Mouse (Mus musculus) fat pad, adult 2 months (tissue): Measurements from ENCODE around the gene Hunk.

ENCODE experiments used
- DNase-seq: peaks from one replicate; pipeline ENCODE4 v3.0.0-alpha.2; 2011; ENCODE audit warnings: low read depth, low spot score; ENCODE audit errors: extremely low read depth

Hunk gene

GRCm38 (mm10) chr16:90389103-90389750 lies 3.4 kb downstream of the Hunk start:
- no peak for DNase-seq

DNA sequence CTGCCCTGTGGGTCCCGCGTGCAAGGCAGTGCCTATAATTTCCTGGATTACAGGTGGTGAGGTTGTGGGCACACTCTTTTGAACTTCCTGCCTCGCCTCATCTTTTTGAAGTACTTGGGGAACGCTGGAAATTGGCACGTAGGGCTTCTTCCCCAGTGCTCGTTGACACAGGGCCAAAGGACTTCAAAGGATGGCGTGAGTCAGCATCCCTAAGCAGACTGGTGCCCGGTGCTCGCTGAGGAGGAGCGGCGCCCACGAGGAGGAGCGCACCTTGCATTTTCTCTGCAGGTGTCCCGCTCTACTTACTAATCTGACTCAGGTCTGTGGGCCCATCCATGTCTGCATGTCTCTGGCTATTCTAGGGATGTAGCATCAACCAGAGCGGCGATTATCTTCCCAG lies 4.9 kb downstream of the Hunk start:
- DNase-seq: no peak

GRCm38 (mm10) chr16:90394761-90395160 lies 8.9 kb downstream of the Hunk start:
- no peak for DNase-seq

DNA sequence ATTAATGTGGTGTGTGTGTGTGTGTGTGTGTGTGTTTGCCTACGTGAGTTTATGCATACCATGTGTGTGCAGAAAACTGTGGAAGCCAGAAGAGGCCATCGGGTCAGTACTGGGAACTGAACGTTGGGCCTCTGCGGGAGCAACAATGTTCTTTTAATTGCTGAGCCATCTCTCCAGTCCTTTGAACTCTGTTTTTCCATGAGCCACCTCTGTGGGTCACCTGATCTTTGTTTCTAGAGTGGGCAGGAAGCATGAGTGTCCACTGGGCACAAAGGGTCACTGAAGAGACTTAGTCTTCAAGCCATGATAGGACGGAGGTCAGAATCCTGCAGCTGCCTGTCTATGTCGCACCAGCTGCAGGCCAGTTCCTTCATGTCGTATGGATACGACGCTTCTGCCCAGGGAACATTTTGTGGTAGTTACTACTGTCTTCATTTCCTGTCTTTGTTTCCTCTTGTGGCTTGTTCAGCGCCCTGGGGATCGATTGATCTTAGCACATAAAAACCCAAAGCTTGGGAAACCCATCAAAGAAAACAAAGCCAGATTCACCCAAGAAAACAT lies 10.3 kb downstream of the Hunk start:
- no peak for DNase-seq

DNA sequence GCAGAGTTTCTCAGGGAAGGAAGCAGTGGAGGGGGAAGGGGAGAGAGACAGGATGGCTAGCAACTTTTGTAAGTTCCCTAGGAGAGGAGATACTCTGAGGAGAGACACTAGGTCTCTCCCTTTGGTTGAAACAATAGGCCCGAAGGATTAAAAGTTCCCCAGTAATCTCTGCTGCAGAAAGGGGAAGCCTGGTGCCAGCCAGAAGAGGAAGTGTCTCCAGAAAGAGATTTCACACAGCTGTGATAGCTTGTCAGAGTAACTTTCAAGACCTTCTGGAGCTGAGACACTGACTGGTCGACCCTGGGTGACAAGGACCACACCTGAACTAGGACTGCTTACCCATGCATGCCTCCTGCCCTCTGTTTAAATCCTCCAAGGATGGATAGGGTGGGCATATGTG lies 11.1 kb downstream of the Hunk start:
- no peak for DNase-seq

DNA sequence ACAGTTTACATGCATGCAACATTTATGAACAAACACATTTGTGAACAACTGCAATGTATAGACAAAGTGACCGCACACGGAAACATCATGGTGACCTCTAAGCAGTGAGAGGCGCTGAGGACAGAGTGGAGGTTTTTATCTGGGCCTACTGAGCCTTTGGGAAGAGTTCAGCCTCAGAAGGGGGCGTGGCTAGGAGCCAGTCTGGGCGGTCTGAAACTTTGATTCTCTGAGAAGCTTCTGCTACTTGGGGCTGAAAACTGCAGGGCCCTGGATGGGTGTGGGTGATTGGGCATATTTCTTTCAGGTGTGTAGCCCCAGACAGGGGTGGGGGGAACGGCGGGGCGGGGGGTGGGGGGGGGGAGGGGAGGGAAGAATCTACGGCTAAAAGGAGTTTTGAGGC lies 14.5 kb downstream of the Hunk start:
- no peak for DNase-seq

DNA sequence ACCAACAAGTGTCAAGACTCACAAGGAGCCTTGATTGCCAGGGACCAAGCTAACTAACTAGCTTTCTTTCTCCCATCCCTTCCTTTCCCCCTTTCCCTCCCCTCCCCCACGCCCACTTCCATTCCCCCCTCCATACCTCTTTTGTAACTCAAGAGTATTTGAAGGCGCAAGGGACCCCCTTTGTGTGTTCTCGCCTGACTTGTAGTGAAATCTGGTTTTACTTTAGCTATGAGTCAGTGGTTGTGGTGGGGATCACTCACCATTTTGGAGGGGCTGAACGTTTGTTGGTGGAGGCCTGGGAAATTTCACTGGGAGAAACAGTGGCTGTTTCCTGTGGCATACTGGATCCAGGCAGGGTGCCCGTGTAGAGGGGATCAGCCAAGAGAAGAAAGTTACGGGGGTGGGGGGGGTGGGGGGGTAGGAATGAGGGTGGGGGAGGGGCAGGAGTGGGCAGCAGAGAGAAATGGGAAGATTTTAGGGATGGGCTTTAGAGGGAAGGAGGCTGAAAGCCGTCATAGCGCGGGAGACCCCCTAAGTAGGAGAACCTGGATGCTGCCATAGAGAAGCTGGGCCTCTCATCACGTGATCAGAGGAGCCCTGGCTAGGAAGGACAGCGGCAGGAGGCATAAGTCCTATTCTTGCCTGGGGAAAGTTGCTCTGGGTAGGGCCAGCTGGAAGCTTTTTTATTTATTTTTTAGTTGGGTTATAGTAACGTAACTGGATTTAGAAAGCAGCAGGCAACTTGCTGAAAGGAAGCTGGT lies 15.3 kb downstream of the Hunk start:
- no peak for DNase-seq

GRCm38 (mm10) chr16:90402292-90402691 lies 16.5 kb downstream of the Hunk start:
- DNase-seq: no peak

GRCm38 (mm10) chr16:90405195-90405594 lies 19.4 kb downstream of the Hunk start:
- no peak for DNase-seq

DNA sequence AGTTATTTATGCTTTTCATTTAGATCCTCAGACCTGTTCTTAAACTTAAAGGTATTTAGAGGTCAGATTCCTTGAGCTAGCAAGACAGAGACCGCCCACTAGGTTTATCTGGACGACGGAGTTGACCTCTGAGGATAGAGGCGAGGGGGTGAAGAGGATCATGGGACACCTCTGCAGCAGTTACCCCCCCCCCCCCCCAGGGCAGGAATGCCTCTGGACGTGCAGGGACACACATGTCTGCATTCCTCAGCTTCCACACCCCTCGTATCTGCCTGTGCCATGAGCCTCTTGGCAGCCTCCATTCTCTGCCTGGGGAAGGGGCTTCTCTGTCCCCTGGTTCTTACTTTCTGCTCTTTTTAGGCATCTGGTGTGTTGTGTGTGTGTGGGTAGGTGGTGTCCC lies 19.8 kb downstream of the Hunk start:
- DNase-seq: no peak

GRCm38 (mm10) chr16:90407541-90408289 lies 21.9 kb downstream of the Hunk start:
- DNase-seq: no peak

GRCm38 (mm10) chr16:90412096-90413082 lies 26.6 kb downstream of the Hunk start:
- DNase-seq: no peak

GRCm38 (mm10) chr16:90416621-90417020 lies 30.8 kb downstream of the Hunk start:
- no peak for DNase-seq

DNA sequence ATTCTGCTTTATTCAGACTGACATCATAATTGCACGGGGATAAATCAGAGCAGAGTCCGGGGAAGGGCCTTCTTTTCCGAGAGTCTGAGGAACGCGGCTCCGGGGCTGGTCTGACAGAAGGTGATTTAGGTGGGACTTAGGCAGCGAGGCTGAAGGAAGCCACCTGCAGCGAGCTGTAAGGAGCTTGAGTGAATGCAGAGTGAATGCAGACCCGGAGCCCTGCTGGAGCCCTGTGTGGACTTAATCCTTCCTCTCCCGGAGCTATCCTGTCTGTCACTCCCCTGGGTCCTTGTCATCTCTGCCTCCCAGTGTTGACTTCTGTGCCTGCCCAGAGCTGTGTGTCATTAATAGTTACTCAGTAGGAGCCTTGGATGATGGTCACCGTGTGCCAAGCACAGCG lies 32.8 kb downstream of the Hunk start:
- no peak for DNase-seq

DNA sequence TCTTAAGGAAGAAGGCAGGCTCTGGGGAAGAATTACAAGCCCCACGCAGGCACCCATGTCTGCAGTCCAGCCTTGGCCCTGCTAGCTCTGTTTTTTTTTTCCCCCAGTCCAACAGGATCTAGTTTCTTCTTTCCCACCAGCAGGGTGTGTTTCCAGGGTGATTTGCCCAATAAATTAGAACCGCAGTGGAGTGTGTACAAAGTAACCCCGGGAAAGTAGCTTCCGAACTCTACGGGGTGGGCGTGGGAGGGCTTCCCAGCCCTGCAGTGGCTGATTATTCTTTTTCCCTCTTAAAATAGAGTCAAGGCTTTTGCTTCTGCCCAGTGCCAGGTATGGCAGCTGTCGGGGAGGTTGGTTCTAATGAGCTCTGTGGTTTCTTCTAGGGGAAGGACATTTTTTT lies 35.3 kb downstream of the Hunk start:
- no peak for DNase-seq

GRCm38 (mm10) chr16:90421551-90421950 lies 35.7 kb downstream of the Hunk start:
- no peak for DNase-seq

GRCm38 (mm10) chr16:90422108-90422529 lies 36.3 kb downstream of the Hunk start:
- no peak for DNase-seq

DNA sequence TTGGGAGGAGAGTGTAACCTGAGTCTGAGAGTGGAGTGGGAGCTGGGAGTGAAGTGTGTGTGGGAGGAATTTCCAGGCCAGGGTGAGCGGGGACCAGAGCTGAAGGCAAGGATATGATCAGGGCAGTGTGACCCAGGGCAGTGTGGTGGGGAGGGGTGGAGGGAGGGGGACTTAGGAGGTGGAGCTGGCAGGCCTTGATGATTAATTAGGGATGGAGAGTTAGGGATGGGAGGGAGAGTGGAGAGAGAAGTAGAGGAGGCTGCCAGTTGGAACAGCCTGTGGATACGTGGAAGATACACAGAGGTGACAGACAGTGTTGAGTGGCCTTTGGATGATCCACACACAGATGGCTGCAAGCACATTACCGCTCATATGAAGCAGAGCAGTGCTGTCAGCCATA lies 38.1 kb downstream of the Hunk start:
- no peak for DNase-seq

DNA sequence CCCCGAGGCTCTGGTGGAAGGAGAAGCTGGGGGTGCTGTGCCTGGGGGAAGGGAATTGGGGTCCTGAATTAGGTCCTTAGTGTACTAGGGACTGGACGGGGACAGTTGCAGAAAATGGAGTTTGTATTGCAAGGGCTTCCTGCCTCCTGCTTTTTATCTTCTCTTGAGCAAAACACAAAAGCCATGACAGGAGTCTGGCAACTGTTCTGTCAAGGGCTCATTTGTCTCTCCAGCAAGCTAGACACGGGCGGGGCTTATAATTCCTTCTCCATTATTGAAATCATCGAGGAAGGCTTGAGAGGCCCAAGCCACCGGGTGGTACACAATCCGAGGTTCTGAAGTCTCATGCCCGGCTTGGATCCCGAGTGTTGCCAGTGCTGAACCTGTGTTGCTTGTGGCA lies 38.6 kb downstream of the Hunk start:
- DNase-seq: no peak

DNA sequence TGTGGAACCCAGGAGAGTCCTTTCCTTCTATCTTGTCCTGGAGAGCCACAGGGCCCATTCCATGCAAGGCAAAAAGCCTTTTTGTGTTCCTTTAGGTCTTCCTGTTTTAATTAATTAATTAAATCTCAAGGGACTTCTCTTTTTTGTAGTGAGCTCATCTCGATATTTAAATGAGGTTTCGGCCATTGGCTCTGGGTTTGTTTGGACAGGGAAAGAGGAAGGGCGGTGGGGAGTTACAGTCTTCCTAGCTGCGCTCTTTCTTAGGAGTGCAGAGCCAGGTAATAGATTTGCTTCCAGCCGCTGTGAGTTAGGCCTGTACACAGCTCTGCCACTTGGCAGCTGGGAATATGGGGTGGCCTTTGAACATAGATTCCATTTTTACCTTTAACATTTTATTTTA lies 40.4 kb downstream of the Hunk start:
- no peak for DNase-seq
